Mouse (Mus musculus) kidney, postnatal 0 days (tissue): ENCODE measurements around the gene Ifnlr1. TPM values are rescaled to one million over a fixed set of nuclear protein-coding genes. Genes with fewer than 3 reads are reported as not detected.

Source experiments
- ATAC-seq: fragments of 200-750 bp; cut with Nextera tagmentation; replicated peaks from 2 replicates; pipeline ENCODE4 v1.8.0; 2017; ENCODE audit warnings: low read depth, moderate number of reproducible peaks, moderate TSS enrichment, moderate library complexity; ENCODE audit not compliant: low FRiP score
- DNase-seq: peaks from one replicate; pipeline ENCODE4 v3.0.0-alpha.2; 2016; ENCODE audit warnings: low spot score
- H3K27ac ChIP-seq: fragments of 300-500 bp; sonication (generic); 2 replicates; pipeline ENCODE4 v1.5.1; 2014; ENCODE audit warnings: mild to moderate bottlenecking
- H3K27me3 ChIP-seq: fragments of 300-500 bp; sonication (generic); 2 replicates; pipeline ENCODE4 v1.6.1; 2014; ENCODE audit warnings: low read length, mixed read lengths; ENCODE audit not compliant: insufficient read depth
- H3K36me3 ChIP-seq: fragments of 300-500 bp; sonication (generic); 2 replicates; pipeline ENCODE4 v1.6.1; 2014; ENCODE audit warnings: low read length, mixed read lengths; ENCODE audit not compliant: insufficient read depth
- H3K4me1 ChIP-seq: fragments of 300-500 bp; sonication (generic); replicated peaks from 2 replicates; pipeline ENCODE4 v1.6.1; 2014; ENCODE audit warnings: antibody characterized with exemption, low read length, mixed read lengths; ENCODE audit not compliant: insufficient read depth
- H3K4me2 ChIP-seq: fragments of 300-500 bp; sonication (generic); 2 replicates; pipeline ENCODE4 v1.6.1; 2014; ENCODE audit warnings: mild to moderate bottlenecking, low read length, moderate library complexity, mixed read lengths
- H3K4me3 ChIP-seq: fragments of 300-500 bp; sonication (generic); replicated peaks from 2 replicates; pipeline ENCODE4 v1.5.1; 2014; ENCODE audit warnings: low read depth, low read length
- H3K9ac ChIP-seq: fragments of 300-500 bp; sonication (generic); 2 replicates; pipeline ENCODE4 v1.6.1; 2014; ENCODE audit warnings: low read depth, low read length
- H3K9me3 ChIP-seq: fragments of 300-500 bp; sonication (generic); replicated peaks from 2 replicates; pipeline ENCODE4 v1.6.1; 2016; ENCODE audit warnings: low read length, inconsistent platforms, mixed read lengths
- CTCF ChIP-seq: IDR thresholded peaks from 2 replicates; pipeline ENCODE4 v1.5.1; 2016; ENCODE audit warnings: antibody characterized with exemption, low read depth, mild to moderate bottlenecking, moderate library complexity
- WGBS: fragments of 180-500 bp; shearing (Covaris S2); extraction: QIAGEN DNeasy Blood & Tissue Kit; methylation state at CpG from one replicate; pipeline ENCODE4 v1.1.7; 2014; 5-methylcytosine and 5-hydroxymethylcytosine counted together
- polyA plus RNA-seq: library from polyadenylated mRNA; unstranded; fragments of >200 nt; fragmentation: Nextera tagmentation; extraction: Ambion mirVana; gene quantifications from 2 replicates; pipeline ENCODE4 v1.2.1, GENCODE M21; 2015

Gene Ifnlr1
- polyA plus RNA-seq, 1 experiment from 2014 or later = 0.83 TPM

GRCm38 (mm10) chr4:135681789-135682188 lies 4.3 kb upstream of the Ifnlr1 start:
- Histone ChIP-seq H3K4me3 (no peak overlapping the region), H3K4me1 (no peaks in the 10 kb centered on the region), H3K9me3 (no peaks in the 10 kb centered on the region), H3K36me3 (no peaks in the 10 kb centered on the region), H3K27me3 (no peaks in the 10 kb centered on the region), H3K9ac (no peak overlapping the region), H3K27ac (no peak overlapping the region), H3K4me2 (no peak overlapping the region)
- ATAC-seq (no peak), DNase-seq (no peak)
- 75% methylated on average over 5 of the region's 5 CpGs for WGBS
- TF ChIP-seq CTCF = no peak

GRCm38 (mm10) chr4:135683553-135683952 lies 2.5 kb upstream of the Ifnlr1 start:
- peak; percentile 78 for TF ChIP-seq CTCF
- no peaks in the 10 kb centered on the region for H3K36me3 ChIP-seq
- no peak overlapping the region for H3K4me3 ChIP-seq
- H3K9ac ChIP-seq = no peak overlapping the region
- H3K4me2 ChIP-seq = no peak overlapping the region
- ATAC-seq = no peak
- H3K9me3 ChIP-seq = no peaks in the 10 kb centered on the region
- peak; percentile 71 for DNase-seq
- H3K27ac ChIP-seq = no peak overlapping the region
- no peaks in the 10 kb centered on the region for H3K4me1 ChIP-seq
- WGBS = 20% methylated on average over 4 of the region's 4 CpGs
- no peaks in the 10 kb centered on the region for H3K27me3 ChIP-seq

GRCm38 (mm10) chr4:135684731-135685130 lies 1.4 kb upstream of the Ifnlr1 start:
- no peak for ATAC-seq
- Histone ChIP-seq H3K9ac (no peak overlapping the region), H3K27ac (no peak overlapping the region), H3K27me3 (no peaks in the 10 kb centered on the region), H3K36me3 (no peaks in the 10 kb centered on the region), H3K9me3 (no peaks in the 10 kb centered on the region), H3K4me1 (no peaks in the 10 kb centered on the region), H3K4me2 (no peak overlapping the region), H3K4me3 (no peak overlapping the region)
- DNase-seq = peak; percentile 72
- TF ChIP-seq CTCF = no peak
- 37% methylated on average over 3 of the region's 3 CpGs for WGBS

- ATAC-seq (peak; percentile 54; the same call in 1 of the 2 replicates), DNase-seq (peak; percentile 60)
- no peaks in the 10 kb centered on the region for H3K27me3 ChIP-seq
- no peak for TF ChIP-seq CTCF
- no peaks in the 10 kb centered on the region for H3K9me3 ChIP-seq
- H3K27ac ChIP-seq = 0 out of 2 replicates have a peak overlapping the region, but pooled peaks have one; percentile 9
- H3K9ac ChIP-seq = peak overlapping the region; percentile 85
- peak overlapping the region; percentile 75 for H3K4me3 ChIP-seq
- peak overlapping the region; percentile 99 for H3K4me2 ChIP-seq
- no peaks in the 10 kb centered on the region for H3K36me3 ChIP-seq
- no peaks in the 10 kb centered on the region for H3K4me1 ChIP-seq
- WGBS = 0% methylated on average over 21 of the region's 21 CpGs
Measured at GRCm38 (mm10) chr4:135686568-135686953, 474 bp downstream of the Ifnlr1 start.

- H3K4me1 ChIP-seq = no peaks in the 10 kb centered on the region
- DNase-seq (no peak), ATAC-seq (no peak)
- no peak overlapping the region for H3K4me3 ChIP-seq
- no peaks in the 10 kb centered on the region for H3K36me3 ChIP-seq
- WGBS = 89% methylated on average over 7 of the region's 7 CpGs
- no peak overlapping the region for H3K9ac ChIP-seq
- H3K9me3 ChIP-seq = no peaks in the 10 kb centered on the region
- H3K27me3 ChIP-seq = no peaks in the 10 kb centered on the region
- H3K4me2 ChIP-seq = no peak overlapping the region
- no peak for TF ChIP-seq CTCF
- no peak overlapping the region for H3K27ac ChIP-seq
Measured at GRCm38 (mm10) chr4:135689797-135690196, 3.7 kb downstream of the Ifnlr1 start.

GRCm38 (mm10) chr4:135690241-135690640 lies 4.2 kb downstream of the Ifnlr1 start:
- Histone ChIP-seq H3K9me3 (no peaks in the 10 kb centered on the region), H3K4me2 (no peak overlapping the region), H3K27me3 (no peaks in the 10 kb centered on the region), H3K36me3 (no peaks in the 10 kb centered on the region), H3K4me3 (no peak overlapping the region), H3K4me1 (no peaks in the 10 kb centered on the region), H3K9ac (no peak overlapping the region), H3K27ac (no peak overlapping the region)
- 64% methylated on average over 11 of the region's 11 CpGs for WGBS
- ATAC-seq = no peak
- no peak for DNase-seq
- no peak for TF ChIP-seq CTCF

GRCm38 (mm10) chr4:135692916-135693315 lies 6.8 kb downstream of the Ifnlr1 start:
- DNase-seq (no peak), ATAC-seq (no peak)
- H3K4me3 ChIP-seq = no peak overlapping the region
- no peak overlapping the region for H3K9ac ChIP-seq
- 81% methylated on average over 4 of the region's 4 CpGs for WGBS
- H3K4me1 ChIP-seq = no peaks in the 10 kb centered on the region
- H3K9me3 ChIP-seq = no peaks in the 10 kb centered on the region
- TF ChIP-seq CTCF = no peak
- H3K27ac ChIP-seq = no peak overlapping the region
- H3K36me3 ChIP-seq = no peaks in the 10 kb centered on the region
- no peak overlapping the region for H3K4me2 ChIP-seq
- H3K27me3 ChIP-seq = no peaks in the 10 kb centered on the region
